9 mouse cellular contexts compared by ENCODE assay signal in genomic region chr2:157095005-157095755, GRCm38 (mm10). TPM values are rescaled to one million over a fixed set of nuclear protein-coding genes. Genes with fewer than 3 reads are reported as not detected.
DNase-seq lines count a peak whose midpoint lies in the region; ATAC-seq and TF ChIP-seq lines count a peak whose summit lies in the region.
"Had no signal": no experiment of that assay in that cellular context is flagged by ENCODE, and none has a peak within 500 bp of the region (broad histone marks: within the 10 kb centered on the region; RNA-seq: fewer than 3 reads in every experiment).

No protein-coding gene starts in this region.

- peak; percentile 96 for TF ChIP-seq CTCF in forebrain, postnatal 0 days (IDR thresholded peaks at IDR 0.05; ENCODE audit: low read depth)

- H3K4me1 ChIP-seq in forebrain, postnatal 0 days (ENCODE audit: insufficient read depth), result no peaks in the 10 kb centered on the region
- 0 out of 2 replicates have a peak, but pooled peaks cover 9% of the 10 kb centered on the region for H3K4me1 ChIP-seq in hindbrain, embryonic 14.5 days (replicated peaks; ENCODE audit: control insufficient read depth, insufficient read depth, low read length)
- peaks cover 12% of the 10 kb centered on the region; the same call in 1 of the 2 replicates for H3K4me1 ChIP-seq in limb, embryonic 13.5 days
- H3K4me1 ChIP-seq: neural tube, embryonic 12.5 days had no signal

- no peak overlapping the region for H3K27ac ChIP-seq in forebrain, postnatal 0 days (ENCODE audit: low read depth, low read length)
- no peak overlapping the region for H3K27ac ChIP-seq in hindbrain, embryonic 14.5 days
- no peak overlapping the region for H3K27ac ChIP-seq in limb, embryonic 13.5 days
- H3K27ac ChIP-seq: neural tube, embryonic 12.5 days had no signal

- H3K4me3 ChIP-seq in forebrain, postnatal 0 days (ENCODE audit: low read depth, low read length), result no peak overlapping the region
- no peak overlapping the region for H3K4me3 ChIP-seq in hindbrain, embryonic 14.5 days (replicated peaks; ENCODE audit: low read length)
- H3K4me3 ChIP-seq in limb, embryonic 13.5 days, result no peak overlapping the region
- H3K4me3 ChIP-seq: neural tube, embryonic 12.5 days had no signal

- H3K36me3 ChIP-seq in forebrain, postnatal 0 days (ENCODE audit: insufficient read depth), result peaks cover 1% of the 10 kb centered on the region; the same call in 1 of the 2 replicates
- H3K36me3 ChIP-seq in hindbrain, embryonic 14.5 days (replicated peaks; ENCODE audit: control insufficient read depth, insufficient read depth), result 0 out of 2 replicates have a peak, but pooled peaks cover 8% of the 10 kb centered on the region
- peaks cover 28% of the 10 kb centered on the region for H3K36me3 ChIP-seq in limb, embryonic 13.5 days

- WGBS in forebrain, postnatal 0 days, result 63% methylated on average over 9 of the region's 9 CpGs
- WGBS in hindbrain, embryonic 14.5 days, result 61% methylated on average over 9 of the region's 9 CpGs
- WGBS in limb, embryonic 13.5 days, result 70% methylated on average over 9 of the region's 9 CpGs

- no peak overlapping the region for H3K4me2 ChIP-seq in forebrain, postnatal 0 days (ENCODE audit: low read depth)
- H3K4me2 ChIP-seq in hindbrain, embryonic 14.5 days (replicated peaks), result no peak overlapping the region
- H3K4me2 ChIP-seq in limb, embryonic 13.5 days (replicated peaks), result no peak overlapping the region
- H3K4me2 ChIP-seq: neural tube, embryonic 12.5 days had no signal

- no peaks in the 10 kb centered on the region for H3K27me3 ChIP-seq in forebrain, postnatal 0 days (ENCODE audit: insufficient read depth, low read length)
- H3K27me3 ChIP-seq in hindbrain, embryonic 14.5 days (ENCODE audit: control insufficient read depth, insufficient read depth, low read length), result no peaks in the 10 kb centered on the region
- H3K27me3 ChIP-seq in limb, embryonic 13.5 days, result no peaks in the 10 kb centered on the region
- H3K27me3 ChIP-seq: neural tube, embryonic 12.5 days had no signal

- ATAC-seq in forebrain, postnatal 0 days, result peak; percentile 82
- ATAC-seq in hindbrain, embryonic 14.5 days (ENCODE audit: low FRiP score), result 0 out of 2 replicates have a peak, but pooled peaks have one; percentile 69
- 0 out of 2 replicates have a peak, but pooled peaks have one; percentile 38 for ATAC-seq in limb, embryonic 13.5 days (ENCODE audit: low FRiP score, low read depth)
- peak; percentile 15; the same call in 1 of the 2 replicates for ATAC-seq in monocyte, adult 5-6 weeks (replicated peaks; ENCODE audit: insufficient number of reproducible peaks, low FRiP score, low TSS enrichment, poor library complexity, severe bottlenecking)

- H3K9me3 ChIP-seq in forebrain, postnatal 0 days (ENCODE audit: low read length), result no peaks in the 10 kb centered on the region
- H3K9me3 ChIP-seq in hindbrain, embryonic 14.5 days (ENCODE audit: control insufficient read depth, low read length), result no peaks in the 10 kb centered on the region
- no peaks in the 10 kb centered on the region for H3K9me3 ChIP-seq in limb, embryonic 13.5 days
- H3K9me3 ChIP-seq: neural tube, embryonic 12.5 days had no signal

- peak; percentile 71 for DNase-seq in urinary bladder, postnatal 14 days (ENCODE audit: low spot score)
- DNase-seq in urinary bladder, postnatal 10 days (ENCODE audit: low spot score), result no peak
- peak; percentile 74 for DNase-seq in cerebellum, adult 11 months
- DNase-seq in forebrain, postnatal 0 days, result peak; percentile 85
- DNase-seq in hindbrain, embryonic 14.5 days (ENCODE audit: low spot score), result peak; percentile 89
- DNase-seq in thymus, postnatal 14 days, result peak; percentile 59

- no peak overlapping the region for H3K9ac ChIP-seq in forebrain, postnatal 0 days
- no peak overlapping the region for H3K9ac ChIP-seq in hindbrain, embryonic 14.5 days
- peak overlapping the region; percentile 31; the same call in 1 of the 2 replicates for H3K9ac ChIP-seq in limb, embryonic 13.5 days
- H3K9ac ChIP-seq: neural tube, embryonic 12.5 days had no signal

RNA-seq across cellular contexts. Expression of gene Tldc2, which starts 8.3 kb away (rescaled TPM):
- total RNA-seq in forebrain, postnatal 0 days (2014; rRNA removed), result not detected in 2 replicates
- not detected in 2 replicates for polyA plus RNA-seq in forebrain, postnatal 0 days (2015; fragmentation: Nextera tagmentation; extraction: Ambion mirVana)
- not detected in 2 replicates for polyA plus RNA-seq in hindbrain, embryonic 14.5 days (2014; fragmentation: Nextera tagmentation; extraction: Ambion mirVana)
- not detected in 2 replicates for polyA plus RNA-seq in limb, embryonic 13.5 days (2015; fragmentation: Nextera tagmentation; extraction: Ambion mirVana)
- not detected in 3 replicates for total RNA-seq in monocyte, adult 5-6 weeks (2017)
- polyA plus RNA-seq: neural tube, embryonic 12.5 days had no signal

RNA-seq across cellular contexts. Expression of gene Soga1, which starts 16.1 kb away (rescaled TPM):
- total RNA-seq in forebrain, postnatal 0 days (2014; rRNA removed), result 80.5 and 93.7 TPM in 2 replicates
- 3.1 and 3.9 TPM in 2 replicates for polyA plus RNA-seq in forebrain, postnatal 0 days (2015; fragmentation: Nextera tagmentation; extraction: Ambion mirVana)
- polyA plus RNA-seq in hindbrain, embryonic 14.5 days (2014; fragmentation: Nextera tagmentation; extraction: Ambion mirVana), result 9.5 and 9.7 TPM in 2 replicates
- polyA plus RNA-seq in limb, embryonic 13.5 days (2015; fragmentation: Nextera tagmentation; extraction: Ambion mirVana), result 4.1 and 4.2 TPM in 2 replicates
- total RNA-seq in monocyte, adult 5-6 weeks (2017), result 0.76 to 1.5 TPM (median 0.78 TPM) in 3 replicates

RNA-seq across cellular contexts. Expression of gene Samhd1, which starts 39.9 kb away (rescaled TPM):
- total RNA-seq in forebrain, postnatal 0 days (2014; rRNA removed), result 11.3 and 18.5 TPM in 2 replicates
- polyA plus RNA-seq in forebrain, postnatal 0 days (2015; fragmentation: Nextera tagmentation; extraction: Ambion mirVana), result 6.6 and 8.0 TPM in 2 replicates
- polyA plus RNA-seq in hindbrain, embryonic 14.5 days (2014; fragmentation: Nextera tagmentation; extraction: Ambion mirVana), result 12.2 and 12.4 TPM in 2 replicates
- polyA plus RNA-seq in limb, embryonic 13.5 days (2015; fragmentation: Nextera tagmentation; extraction: Ambion mirVana), result 23.6 and 26.6 TPM in 2 replicates
- total RNA-seq in monocyte, adult 5-6 weeks (2017), result 1,089 to 1,183 TPM (median 1,123 TPM) in 3 replicates

Comparison
In these comparisons a context has a peak if more than half of its experiments do, and no peak if none do; other contexts are left out.
1. ATAC-seq: peak in every context shown above with its lines; median percentile 82 in forebrain, postnatal 0 days; 69 in hindbrain, embryonic 14.5 days; 38 in limb, embryonic 13.5 days; 15 in monocyte, adult 5-6 weeks.